Mouse (Mus musculus) retina, embryonic 14.5 days (tissue): ENCODE results near the gene C87436.
"Not testable (repeated sequence)": the region's sequence is repeated elsewhere in the genome, so short reads cannot be mapped to it uniquely, and the experiment has no call there.

Experiments
- DNase-seq: peaks from one replicate; pipeline ENCODE4 v3.0.0-alpha.2; 2015; ENCODE audit warnings: low spot score

Gene C87436

GRCm38 (mm10) chr6:86481871-86482270, 43.7 kb downstream of the C87436 start:
- DNase-seq, result no peak

GRCm38 (mm10) chr6:86485943-86486640, 47.9 kb downstream of the C87436 start:
- no peak for DNase-seq

DNA sequence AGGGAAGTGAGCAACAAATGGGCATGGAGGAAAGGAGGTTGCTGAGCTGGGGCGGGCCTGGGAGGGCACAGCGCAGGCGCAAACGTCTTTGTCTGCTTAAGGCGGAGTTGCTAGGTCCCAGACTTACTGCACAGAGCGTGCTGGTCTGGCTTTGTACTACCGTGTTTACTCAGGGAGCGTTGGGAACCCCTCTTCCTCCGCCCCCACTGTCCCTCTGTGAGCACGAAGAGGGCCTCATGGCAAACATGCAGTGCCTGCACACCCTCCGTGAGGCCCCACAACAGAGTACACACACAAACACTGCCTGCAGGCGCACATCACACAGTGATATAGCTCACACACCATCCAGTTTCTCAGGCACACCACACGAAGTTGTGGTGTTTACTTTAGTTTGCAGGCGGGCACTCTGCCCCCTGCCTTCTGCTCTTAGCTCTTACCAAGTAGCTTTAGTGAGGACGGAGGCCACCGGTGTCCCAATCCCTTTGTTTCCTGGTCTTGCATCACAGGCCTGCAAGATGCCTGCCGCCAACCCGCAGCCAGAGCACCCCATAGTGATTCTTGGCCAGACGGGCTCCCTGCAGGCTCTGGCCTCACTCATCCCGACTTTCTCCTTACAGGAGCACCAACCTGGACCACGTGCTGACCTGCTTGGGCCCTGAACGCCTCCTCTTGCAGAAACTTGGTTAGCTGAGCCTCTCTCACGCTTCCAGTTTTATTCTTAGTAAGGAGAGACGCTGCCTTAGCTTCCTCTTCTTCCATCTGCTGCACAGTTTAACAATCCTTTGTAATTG, 49.4 kb downstream of the C87436 start:
- DNase-seq, result peak; percentile 81

DNA sequence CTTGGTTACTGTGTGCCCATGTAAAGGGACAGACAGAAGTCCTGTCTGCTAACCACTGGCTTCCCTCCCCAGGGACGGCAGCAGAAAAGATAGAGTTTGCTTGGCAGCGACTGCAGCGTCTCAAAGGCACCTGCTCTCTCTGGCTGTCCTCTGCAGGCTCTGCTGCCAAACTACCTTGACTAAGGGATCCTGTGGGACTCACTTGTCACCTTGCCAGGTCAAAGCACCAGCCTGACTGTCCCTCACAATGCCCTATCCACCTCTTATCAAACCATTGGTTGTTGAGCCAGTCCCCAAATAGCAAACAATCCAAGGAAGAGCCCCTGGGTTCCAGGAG, 49.9 kb downstream of the C87436 start:
- DNase-seq, result no peak

DNA sequence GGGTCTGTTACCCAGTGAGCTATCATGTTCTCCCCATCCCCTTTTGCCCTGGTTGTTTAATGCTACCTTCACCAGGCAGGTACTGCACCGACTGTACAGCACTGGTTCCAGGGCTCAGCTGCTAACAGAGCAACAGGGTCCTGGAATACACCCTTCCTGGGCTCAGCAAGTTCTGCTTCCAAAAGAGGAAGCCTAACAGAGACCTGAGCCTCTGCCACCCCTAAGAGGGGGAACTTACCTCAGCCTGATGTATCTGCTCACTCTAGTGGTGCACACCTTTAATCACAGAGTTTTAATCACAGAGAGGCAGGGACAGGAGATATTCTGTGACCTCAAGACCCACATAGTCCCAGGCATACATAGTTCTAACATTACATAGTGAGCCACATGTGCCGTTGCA, 51.8 kb downstream of the C87436 start:
- no peak for DNase-seq

DNA sequence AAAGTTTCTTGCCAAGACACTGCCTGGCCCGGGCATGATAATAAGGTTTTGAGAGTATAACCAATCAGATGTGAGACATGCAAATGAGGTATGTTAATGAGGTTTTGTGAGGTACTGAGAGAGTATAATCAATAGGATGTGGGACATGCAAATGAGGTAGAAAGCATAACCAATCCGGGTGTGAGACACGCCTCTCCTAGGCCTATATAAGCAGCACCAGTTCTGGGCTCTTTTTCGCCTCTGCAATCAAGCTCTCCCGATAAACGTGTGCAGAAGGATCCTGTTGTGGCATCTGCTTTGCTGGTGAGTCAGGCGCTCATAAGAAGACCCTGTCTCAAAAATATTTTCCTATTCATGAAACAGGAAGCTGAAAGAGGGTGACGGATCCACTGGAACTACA, 52.2 kb downstream of the C87436 start:
- DNase-seq, result not testable (repeated sequence)

GRCm38 (mm10) chr6:86493469-86494263, 55.5 kb downstream of the C87436 start:
- DNase-seq, result no peak

DNA sequence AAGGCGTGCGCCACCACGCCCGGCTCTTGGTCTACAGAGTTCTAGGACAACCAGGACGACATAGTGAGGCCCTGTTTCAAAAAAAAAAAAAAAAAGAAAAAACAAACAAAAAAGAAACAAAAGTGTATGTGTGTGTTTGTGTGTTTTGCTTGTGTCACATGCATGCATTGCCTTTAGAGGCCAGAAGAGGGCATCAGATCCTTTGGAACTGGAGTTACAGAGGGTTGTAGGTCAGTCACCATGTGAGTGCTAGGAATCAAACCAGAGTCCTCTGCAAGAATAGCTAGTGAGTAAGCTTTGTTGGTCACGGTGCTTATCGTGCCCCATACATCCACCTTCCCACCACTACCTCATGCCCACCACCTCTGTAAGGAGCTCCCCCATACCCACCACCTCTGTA, 56.6 kb downstream of the C87436 start:
- no peak for DNase-seq

DNA sequence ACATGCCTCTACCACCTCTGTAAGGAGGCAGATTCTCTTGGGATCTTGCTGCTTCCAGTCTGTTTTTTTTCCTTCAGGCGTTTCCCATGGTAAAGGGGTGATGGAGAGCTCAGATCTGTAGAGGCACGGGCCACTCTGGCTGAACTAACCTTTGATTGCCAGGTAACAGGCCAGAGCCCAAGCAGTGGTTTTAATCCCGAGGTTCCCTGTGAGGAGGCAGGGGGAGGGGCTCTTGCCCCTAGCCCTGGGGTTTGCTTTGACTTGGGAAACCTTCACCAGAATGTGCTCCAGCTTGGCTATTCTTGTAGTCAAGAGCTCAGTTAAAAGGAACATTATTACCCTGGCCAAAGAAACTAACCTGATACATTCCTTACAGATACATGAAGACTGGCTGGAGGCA, 57.5 kb downstream of the C87436 start:
- no peak for DNase-seq

DNA sequence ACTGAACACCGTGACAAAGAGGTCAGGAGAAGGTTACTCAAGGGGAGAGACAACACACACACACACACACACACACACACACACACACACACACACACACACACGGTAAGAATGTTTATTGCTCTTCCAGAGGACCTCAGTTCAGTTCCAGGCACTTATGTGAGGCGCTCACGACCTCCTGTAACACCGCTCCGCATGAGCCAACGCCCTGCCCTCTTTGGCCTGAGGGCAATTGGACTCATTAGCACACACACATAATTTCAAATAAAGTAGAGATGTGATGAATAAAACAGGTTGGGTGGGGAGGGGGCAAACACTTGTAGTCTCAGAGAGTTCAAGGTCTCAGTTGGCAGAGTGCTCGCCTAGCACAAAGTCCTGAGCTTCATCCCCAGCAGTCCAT, 58.0 kb downstream of the C87436 start:
- DNase-seq, result no peak

DNA sequence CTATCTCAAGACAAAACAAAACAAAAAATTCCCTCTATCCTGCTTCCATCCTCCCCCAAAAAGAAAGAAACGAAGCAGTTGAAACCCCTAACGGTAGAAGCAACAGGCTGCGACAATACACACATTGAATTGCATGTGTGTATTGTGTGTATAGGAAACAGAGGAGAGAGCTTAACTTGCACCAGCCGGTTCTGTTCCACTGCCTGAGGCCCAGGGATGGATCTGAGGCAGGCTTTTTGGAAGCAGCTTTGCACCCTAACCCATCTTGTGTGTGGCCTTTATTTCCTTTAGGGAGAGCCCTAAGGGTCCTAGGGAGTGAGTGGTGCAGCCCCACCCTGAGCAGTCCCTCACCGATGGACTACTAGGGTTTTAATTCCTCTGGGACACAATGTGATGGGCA, 58.4 kb downstream of the C87436 start:
- DNase-seq, result no peak

DNA sequence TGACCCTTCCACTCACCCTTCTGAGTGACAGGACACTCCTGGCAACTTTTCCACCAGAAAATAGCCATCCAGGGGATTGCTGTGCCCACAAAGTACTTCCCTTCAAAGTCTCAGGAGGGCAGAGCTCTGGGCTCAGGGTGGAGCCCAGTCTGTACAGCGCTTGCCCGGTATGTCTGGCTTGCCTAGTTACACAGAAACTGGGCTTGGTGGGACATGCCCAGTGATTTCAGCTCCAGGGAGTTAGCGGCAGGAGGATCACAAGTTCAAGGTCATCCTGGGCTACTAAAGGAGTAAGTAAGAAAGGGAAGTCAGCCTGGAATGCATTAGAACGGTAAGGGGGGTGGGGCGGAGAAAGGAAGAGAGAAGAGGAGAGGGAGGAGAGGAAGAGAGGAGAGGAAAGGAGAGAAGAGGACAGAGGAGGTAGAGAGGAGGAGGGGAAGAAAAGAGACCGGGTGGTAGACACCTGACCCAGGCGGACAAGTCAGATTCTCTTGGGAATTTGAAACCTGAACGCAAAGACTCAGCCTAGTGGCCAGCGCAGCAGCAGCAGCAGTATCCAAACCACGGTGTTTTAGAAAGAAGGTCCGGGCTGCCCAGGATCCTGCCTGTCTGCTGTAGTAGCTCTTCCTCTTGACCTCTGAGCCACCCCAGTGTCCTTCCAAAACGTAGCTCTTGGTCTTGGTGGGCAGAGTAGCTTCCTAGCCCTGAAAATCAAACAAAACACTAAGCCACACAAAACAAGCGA, 59.1 kb downstream of the C87436 start:
- DNase-seq, result peak; percentile 40

GRCm38 (mm10) chr6:86497942-86498732, 60.0 kb downstream of the C87436 start:
- no peak for DNase-seq

GRCm38 (mm10) chr6:86499571-86500109, 61.5 kb downstream of the C87436 start:
- no peak for DNase-seq

- no peak for DNase-seq
Measured at GRCm38 (mm10) chr6:86503513-86503912, 65.3 kb downstream of the C87436 start.

- no peak for DNase-seq
Measured at GRCm38 (mm10) chr6:86505671-86506070, 67.5 kb downstream of the C87436 start.

DNA sequence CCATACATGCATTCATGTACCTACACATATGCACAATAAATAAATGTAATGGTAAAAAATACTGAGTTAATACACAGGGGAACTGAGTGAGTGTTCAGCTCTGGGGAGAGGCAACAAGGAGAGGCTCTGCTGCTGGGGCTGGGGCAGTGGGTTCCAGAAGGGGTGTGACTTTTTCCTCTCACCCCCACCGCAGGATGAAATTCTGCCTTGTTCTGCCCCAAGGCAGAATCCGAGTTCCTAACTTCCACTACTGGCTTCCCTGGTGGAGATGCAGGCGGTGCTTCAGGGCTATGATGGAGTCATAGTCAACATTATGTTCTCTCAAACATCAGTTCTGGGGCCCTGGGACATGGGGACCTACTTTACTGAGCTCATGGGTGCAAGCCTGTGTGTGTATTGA, 68.1 kb downstream of the C87436 start:
- no peak for DNase-seq

DNA sequence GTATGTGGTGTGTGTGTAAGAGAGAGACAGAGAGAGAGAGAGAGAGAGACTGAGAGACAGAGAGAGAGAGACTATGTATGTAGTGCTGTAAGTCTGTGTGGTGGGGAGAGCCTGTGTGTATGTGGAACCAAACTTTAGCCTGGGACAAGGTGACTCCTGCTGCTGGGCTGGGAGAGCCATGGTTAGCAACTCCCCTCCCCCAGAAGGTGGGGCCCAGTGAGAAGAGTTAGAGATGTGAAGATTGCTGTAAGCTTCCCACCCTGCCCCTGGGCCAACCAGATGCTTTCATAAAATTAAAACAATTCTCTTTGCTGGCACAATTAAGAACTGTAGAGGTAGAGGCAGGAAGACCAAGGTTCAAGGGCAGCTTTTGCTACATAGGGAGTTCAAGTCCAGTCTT, 68.9 kb downstream of the C87436 start:
- DNase-seq, result no peak

GRCm38 (mm10) chr6:86508736-86509135, 70.6 kb downstream of the C87436 start:
- DNase-seq, result no peak

- DNase-seq, result no peak
Measured at GRCm38 (mm10) chr6:86509194-86509865, 71.2 kb downstream of the C87436 start.

GRCm38 (mm10) chr6:86509866-86510200, 71.7 kb downstream of the C87436 start:
- DNase-seq, result no peak
